Mouse (Mus musculus) retina, postnatal 1 day (tissue): Measurements from ENCODE around the gene Fam69b.

ENCODE experiments used
- DNase-seq: peaks from one replicate; pipeline ENCODE4 v3.0.0-alpha.2; 2012

The Fam69b gene

DNA sequence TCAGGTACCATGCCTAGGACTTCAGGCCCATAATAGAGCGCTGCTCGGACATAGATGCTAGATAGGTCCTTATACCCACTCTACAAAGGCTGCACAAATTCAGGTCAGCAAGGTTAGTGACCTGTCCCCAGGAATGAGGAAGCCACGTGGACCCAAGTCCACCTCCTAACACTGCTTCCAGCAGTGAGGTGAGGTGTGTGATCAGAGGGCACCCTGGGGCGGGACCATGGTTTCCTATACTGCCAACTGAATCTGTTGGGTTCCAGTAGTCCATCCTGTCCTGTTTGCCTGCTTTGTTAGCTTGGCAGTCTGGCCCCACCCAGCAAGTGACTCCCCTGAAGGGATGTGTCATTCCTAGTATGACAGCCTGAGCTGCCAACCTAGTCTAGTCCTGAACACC lies 28.3 kb upstream of the Fam69b start:
- no peak for DNase-seq

GRCm38 (mm10) chr2:26600664-26601063 lies 27.6 kb upstream of the Fam69b start:
- no peak for DNase-seq

DNA sequence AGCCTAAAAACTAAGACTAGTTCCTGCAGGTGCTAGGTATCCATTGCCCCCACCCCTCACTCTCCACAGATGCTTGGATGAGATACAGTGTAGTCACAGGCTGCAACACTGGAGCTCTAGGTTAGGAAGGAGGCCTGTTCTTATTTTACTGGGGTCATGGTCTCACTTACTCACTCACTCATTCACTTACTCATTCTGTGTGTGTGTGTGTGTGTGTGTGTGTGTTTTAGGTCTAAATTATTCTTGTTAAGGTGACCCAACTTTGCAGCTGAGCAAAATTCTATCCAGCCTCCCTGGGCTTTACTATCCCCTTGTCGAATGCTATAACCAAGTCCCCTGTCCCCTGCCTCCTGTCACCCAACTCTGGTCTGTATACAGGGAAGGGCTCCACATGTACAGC lies 26.7 kb upstream of the Fam69b start:
- no peak for DNase-seq

DNA sequence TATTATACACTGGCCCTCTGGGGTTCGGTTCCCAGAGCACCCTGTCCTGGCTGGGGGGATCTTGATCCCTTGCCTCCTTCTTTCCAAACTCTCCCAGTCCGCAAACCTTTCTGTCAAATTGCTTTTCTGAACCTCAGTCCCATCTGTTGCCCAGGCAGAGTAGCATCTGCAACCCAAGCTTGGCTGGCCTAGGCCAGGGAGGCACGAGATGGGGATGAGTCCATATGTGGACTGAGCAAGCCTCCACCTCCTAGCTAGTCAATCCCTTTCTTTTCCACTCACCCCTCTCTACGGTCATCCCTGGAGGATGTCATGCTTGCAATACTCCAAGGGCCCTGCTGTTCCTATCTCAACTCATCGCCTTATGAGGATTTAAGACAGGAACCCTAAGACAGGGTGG lies 25.6 kb upstream of the Fam69b start:
- no peak for DNase-seq

GRCm38 (mm10) chr2:26603159-26603558 lies 25.1 kb upstream of the Fam69b start:
- no peak for DNase-seq

GRCm38 (mm10) chr2:26603720-26604671 lies 24.3 kb upstream of the Fam69b start, which contains the start of gene Agpat2:
TSS of gene Agpat2 (minus strand) at chr2:26604417.
- DNase-seq, result peak; percentile 85

DNA sequence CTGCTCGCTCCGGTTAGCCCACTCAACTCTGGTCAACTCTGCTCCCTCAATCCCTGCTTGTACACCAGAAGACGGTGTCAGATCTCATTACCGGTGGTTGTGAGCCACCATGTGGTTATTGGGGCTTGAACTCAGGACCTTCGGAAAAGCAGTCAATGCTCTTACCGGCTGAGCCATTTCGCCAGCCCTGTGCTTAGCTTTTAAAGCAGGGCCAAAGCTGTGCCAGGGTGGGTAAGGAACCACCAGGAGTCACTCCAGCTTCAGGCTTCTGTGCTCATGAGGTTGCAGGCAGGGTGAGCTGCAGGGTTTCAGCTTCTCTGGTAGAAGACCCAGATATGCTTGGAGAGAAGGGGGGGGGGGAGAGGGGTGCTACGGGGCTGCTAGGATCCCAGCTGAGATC lies 22.9 kb upstream of the Fam69b start:
- DNase-seq, result no peak

GRCm38 (mm10) chr2:26606579-26606978 lies 21.7 kb upstream of the Fam69b start:
- DNase-seq, result no peak

DNA sequence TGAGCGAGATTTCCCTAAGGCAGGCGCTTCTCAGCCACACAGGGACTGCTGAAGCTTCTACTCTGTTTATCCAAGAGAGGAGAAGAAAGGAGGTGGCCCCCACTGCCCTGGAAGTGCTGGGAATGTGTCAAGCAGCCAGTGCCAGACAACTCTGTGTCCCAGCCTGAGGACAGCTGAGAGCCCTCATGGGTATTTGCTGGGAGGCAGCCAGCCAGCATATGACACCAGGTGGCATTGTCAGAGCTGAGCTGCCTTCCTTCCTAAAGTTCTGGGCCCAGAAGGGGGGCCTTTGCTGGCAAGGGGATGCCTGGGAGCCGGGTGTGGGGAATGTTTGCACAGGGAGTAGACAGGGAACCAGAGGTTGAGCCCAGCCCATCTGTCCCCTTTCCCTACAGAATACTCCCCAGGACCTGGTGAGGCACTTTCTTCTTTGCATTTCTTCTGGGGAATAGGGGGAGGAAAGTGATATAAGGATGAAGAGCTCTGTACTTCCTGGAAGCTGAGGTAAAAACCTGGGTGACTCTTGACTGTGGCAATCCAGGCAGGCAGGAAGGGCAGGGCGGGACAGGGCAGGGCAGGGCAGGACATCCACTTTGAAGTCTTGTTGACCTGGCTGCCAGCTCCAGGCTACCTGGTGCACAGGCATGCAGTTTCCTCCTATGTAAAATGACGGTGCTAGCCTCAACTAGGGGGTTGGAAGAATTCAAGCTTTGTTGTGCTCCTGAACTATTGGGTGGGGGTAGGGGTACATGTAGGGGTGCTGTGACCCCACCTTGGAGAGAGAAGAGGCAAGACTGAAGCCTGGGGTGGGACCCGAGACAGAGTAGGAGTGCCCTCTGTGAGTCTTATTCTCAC lies 21.0 kb upstream of the Fam69b start:
- peak; percentile 32 for DNase-seq

DNA sequence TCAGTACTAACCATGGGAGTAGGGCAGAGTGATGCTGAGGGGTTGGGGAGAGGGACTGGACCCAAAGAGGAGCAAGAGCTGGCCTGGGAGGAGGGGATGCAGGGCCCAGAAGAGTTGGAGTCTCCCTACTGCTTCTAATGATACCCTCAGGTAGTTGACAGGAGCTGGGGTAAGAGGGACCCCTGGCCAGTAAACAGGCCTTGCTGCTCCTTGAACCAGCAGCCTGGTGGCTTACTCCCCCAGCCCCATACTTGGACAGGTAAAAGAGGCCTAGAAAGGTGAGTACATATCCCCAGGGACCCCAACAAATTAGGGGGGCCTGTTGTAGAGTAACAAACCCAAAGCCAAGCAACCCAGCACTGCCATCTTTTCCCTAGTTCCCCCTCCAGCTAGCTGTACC lies 19.5 kb upstream of the Fam69b start:
- DNase-seq, result no peak

GRCm38 (mm10) chr2:26609261-26609661 lies 19.0 kb upstream of the Fam69b start:
- no peak for DNase-seq

DNA sequence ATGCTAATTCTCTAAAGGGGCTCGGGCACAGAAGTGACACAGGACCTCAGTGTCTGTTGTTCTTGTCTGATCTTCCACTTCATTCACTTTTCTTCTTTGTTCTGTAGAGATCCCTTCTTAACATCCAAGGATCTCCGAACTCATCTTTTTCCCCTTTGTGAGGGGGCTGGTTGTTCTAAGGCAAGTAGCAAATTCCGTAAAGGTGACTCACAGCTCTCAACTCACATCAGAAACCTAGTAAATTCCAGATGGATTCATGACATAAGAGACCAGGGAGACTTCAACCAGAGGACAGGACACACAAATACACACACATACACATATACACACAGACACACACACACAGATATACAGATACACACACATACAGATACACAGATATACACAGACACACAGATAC lies 17.7 kb upstream of the Fam69b start:
- DNase-seq, result no peak

DNA sequence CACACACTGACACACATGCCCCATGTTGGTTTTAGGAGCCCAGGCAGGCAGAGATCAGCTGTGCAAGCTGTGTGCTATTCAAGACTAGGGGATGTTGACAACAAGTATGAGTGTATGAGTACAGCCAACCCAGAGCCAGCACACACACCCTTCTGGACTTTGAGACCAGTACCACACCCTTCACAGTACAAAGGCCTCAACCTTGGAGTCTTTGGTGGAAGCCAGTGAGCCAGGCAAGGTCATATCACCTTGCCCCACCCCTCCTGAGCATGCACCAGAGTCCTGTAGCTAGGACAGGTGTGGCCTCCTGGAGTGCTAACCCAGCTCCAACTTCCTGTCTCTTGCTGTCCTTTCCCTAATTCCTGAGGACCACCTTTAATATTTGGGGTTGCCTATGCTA lies 17.2 kb upstream of the Fam69b start:
- no peak for DNase-seq

GRCm38 (mm10) chr2:26611896-26612295 lies 16.4 kb upstream of the Fam69b start:
- no peak for DNase-seq

DNA sequence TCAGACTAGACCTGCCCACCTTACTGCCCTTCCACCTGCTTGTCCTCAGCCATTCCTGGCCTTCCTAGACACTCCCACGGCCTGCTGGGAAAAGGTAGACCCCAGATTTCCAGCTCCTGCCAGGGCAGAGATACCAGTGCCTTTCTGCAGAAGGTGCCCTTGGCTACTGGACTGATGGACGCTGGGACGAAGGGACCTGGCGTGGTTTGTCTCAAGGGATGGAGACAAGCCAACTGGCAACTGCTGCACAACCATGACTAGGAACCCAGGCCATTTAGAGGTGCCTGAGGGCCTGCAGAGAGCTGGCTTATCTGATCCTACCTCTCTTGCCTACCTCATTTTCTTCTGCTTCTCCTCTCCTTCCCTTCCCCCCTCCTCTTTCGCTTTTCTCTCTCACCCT lies 13.4 kb upstream of the Fam69b start:
- DNase-seq, result no peak

GRCm38 (mm10) chr2:26615459-26616124 lies 12.7 kb upstream of the Fam69b start:
- no peak for DNase-seq

GRCm38 (mm10) chr2:26617331-26617730 lies 10.9 kb upstream of the Fam69b start:
- DNase-seq, result no peak

DNA sequence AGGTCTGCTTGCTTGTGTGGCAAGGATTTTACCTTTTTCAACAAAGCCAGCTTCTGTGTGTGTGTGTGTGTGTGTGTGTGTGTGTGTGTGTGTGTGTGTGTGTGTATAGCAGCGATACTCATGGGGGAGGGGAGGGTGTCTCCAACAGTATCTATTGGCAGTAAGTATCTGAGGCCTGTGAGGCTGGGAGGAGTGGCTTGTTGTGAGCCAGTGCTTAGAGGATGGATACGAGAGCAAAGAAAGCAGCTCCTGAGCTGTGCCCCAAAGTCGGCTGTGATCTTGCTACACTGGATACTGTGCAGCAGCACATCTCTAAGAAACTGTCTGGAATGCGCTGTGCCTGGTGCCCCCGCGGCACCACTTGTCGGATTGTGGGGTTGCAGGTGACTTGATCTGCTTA lies 10.3 kb upstream of the Fam69b start:
- DNase-seq, result no peak

DNA sequence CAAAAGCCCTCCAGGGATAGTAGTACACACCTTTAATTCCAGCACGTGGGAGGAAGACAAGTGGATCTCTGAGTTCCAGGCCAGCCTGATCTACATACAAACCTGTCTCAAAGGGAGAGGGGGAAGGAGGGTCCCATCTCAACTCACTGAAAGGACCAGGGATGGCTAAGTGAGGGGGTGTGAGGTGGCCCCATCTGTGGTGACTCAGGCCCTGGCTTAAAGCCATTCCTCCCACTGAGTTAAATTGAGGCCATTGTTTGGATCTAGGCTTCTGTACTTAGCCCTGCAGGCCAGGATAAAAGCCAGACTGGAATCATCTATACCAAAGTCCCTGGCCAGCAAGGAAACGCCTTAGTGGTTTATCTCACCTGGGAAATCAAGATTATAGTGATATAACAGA lies 7.0 kb upstream of the Fam69b start:
- no peak for DNase-seq

GRCm38 (mm10) chr2:26622984-26623383 lies 5.3 kb upstream of the Fam69b start:
- DNase-seq, result no peak

- no peak for DNase-seq
These were observed 2.8 kb upstream of the Fam69b start for GRCm38 (mm10) chr2:26625419-26625818.

DNA sequence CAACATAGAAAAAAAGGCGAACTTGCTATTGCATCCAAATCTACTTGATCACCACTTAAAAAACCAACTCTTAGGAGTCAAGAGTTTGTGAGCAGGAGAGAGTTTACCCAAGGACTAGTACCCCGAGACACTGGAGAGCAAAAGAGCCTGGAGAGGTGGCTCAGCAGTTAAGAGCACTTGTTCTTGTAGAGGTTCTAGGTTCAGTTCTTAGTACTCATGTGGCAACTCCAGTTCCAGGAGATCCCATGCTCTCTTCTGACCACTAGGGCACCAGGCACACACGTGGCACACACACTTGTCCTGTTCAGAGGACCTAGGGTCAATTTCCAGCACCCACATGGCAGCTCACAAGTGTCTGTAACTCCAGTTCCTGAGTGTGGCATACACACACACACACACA lies 2.2 kb upstream of the Fam69b start:
- DNase-seq, result no peak

DNA sequence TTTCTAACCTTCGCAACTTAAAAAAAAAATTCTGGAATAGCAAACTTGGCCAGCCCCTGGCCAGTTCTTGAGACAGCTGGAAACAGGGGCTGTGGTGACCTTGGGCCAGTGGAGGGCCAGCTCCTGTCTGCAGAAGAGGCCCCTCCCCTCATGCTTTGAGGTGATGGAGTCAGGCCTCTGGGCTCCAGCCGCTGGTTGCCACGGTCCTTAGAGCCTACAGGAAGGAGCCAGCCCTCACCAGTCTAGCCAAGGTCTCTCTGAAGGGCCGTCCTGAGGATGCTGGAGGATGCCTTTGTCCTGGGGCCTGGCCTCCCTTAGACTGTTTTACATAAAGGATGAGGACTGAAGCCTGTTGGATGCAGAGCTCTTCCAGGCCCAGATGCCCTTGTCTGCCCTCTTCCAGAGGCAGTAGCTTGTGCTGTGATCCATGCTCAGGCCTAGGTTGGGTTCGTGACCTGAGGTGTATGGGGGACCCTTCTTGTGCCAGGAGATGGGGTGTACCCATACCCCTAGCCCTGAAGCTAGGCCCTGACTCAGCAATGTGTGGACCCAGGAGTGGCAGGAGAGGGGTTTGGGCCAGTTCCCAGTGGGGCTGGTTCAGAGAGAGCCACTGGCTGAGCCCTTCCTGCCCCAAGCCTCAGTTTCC lies 658 bp downstream of the Fam69b start:
- peak; percentile 40 for DNase-seq
